Mouse (Mus musculus) kidney, postnatal 10 days (tissue): Measurements from ENCODE around the gene Myrfl.
A peak's percentile ranks its signal among the peaks of the same experiment; 100 is the strongest.

Experiments used
- DNase-seq: peaks from one replicate; pipeline ENCODE4 v3.0.0; 2021; ENCODE audit warnings: mixed read lengths

The Myrfl gene

DNA sequence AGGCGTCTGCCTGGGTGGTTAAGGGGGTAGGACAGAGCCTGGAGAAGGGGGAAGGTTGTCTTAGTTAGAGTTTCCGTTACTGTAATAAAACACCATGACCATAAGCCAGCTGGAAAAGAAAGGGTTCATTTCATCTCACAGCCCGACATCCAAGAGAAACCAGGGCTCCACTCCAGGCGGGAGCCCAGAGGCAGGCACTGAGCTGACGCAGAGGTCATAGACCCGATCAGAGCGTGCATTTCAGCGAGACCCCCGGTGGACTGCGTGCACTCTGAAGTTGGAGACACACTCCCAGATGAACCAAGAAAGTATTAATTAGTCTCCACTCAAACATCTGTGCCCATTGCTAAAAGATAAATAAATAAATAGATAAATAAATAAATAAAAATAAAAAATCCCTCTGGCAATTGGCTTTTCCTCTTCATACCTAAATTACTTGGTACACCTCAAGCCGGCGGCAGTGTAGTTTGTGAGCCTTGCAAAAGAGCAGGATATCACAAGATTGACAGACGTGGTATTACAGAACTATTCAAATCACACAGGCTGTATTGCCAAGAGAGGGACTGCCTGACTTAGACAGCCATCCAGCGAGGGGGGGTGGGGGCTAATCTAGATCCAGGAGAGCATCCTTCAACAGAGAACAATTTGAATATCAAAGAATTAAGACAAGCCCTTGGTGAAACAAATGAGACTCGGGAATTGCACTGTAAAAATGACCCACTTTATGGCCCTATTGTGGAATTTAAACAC is 81.2 kb downstream of the Myrfl start:
- no peak for DNase-seq

DNA sequence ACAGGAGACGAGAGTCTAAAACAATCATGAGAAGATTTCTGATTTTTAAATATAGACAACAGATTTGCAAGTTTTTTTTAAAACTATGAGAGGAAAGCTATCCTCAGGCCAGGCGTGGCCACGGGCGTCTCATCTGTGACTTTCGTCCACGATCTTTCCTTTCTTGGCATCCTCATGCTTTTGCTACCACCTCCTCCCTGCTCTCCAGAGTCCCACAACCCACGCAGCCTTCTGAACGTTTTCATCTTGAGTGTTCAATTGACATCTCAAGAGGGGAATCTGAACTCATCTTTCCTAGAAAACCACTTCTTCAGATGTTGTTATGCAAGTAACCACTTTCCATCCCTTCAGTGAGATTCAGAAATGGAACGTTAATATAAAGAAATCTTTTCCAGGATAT is 83.6 kb downstream of the Myrfl start:
- DNase-seq = no peak

- DNase-seq = no peak
These were observed 86.0 kb downstream of the Myrfl start for GRCm38 (mm10) chr10:116810738-116811137.

DNA sequence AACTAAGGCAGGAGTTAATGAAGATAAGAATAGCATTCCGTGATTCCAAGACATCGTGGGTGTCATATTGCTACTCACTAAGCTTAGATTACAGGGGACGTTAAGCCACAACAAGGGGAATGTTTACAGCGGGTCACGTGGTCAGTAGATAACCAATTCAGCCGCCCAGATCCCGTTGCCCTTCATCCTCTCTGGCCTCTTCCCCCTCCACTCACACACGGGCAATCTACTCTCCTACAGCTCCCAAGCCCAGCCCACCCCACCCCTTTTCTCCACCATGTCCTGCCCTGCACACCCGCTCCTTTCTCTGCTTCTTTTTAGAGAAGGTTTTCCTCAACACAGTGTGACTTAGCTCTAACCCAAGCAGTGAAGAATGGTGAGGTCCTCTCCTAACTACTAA is 87.3 kb downstream of the Myrfl start:
- no peak for DNase-seq

DNA sequence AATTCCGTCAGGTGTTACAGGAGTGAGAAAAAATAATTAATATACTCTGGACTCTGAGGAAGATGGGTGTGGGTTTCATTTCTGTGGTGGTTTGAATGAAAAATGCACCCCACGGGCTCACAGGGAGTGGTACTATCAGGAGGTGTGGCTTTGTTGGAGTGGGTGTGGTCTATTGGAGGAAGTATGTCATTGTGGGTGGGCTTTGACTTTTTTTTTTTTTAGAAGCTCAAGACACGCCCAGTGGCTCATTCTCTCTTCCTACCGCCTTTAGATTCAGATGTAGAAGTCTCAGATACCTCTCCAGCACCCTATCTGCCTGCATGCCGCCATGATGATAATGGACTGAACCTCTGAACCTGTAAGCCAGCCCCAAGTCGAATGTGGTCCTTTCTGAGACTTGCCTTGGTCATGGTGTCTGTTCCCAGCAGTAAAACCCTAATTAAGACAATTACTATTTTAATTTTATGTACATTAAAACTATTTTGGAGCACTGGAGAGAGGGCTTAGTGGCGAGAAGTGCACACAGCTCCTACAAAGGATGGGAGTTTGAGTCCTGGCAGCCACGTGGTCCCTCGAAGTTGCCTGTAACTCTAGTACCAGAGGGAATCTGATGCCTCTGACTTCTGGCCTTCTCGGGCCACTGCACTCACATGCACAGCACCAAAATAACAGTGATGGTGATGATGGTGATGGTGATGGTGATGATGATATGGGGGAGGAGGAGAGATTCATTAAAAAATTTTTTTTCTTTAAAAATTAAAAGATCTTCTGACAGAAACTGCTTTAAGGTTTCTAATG is 88.0 kb downstream of the Myrfl start:
- no peak for DNase-seq

- no peak for DNase-seq
These were observed 94.4 kb downstream of the Myrfl start for GRCm38 (mm10) chr10:116802178-116802794.

DNA sequence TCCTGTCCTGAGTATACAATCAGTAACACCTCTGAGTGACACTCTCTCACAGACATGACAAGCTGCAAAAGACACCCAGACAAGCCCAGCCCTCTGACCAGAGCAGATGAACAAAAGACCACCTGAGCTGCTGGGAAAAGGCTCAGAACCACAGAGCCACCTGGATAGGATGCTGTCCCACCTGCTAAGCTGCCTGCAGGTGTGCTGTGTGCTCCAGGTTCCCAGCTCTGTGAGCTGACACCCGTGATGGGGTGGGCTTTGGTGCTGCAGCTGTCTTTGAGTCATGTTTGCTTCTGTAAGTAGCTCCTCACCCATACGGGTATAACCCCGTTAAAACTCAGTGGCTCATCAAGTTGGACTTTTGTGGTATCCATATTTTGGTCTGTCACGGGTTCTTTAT is 95.4 kb downstream of the Myrfl start:
- no peak for DNase-seq

- DNase-seq = no peak
These were observed 100.7 kb downstream of the Myrfl start for GRCm38 (mm10) chr10:116796066-116796465.

DNA sequence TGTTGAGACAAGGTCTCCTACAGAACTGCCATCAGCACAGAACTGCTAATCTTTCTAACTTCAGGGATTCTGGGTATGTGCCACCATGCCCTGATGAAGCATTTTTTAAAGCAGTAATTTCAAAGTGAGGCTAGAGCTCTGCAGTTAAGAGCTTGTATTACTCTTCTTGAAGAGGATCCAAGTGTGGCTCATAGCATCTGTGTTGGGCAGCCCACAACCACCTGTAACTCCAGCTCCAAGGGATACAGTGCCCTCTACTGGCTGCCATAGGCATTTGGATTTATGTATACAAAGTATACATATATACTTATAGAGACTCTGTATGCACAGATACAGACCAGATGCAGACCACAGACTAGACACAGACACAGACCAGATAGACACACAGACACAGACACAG is 107.6 kb downstream of the Myrfl start:
- peak; percentile 31 for DNase-seq

- no peak for DNase-seq
These were observed 108.3 kb downstream of the Myrfl start for GRCm38 (mm10) chr10:116788431-116788830.

DNA sequence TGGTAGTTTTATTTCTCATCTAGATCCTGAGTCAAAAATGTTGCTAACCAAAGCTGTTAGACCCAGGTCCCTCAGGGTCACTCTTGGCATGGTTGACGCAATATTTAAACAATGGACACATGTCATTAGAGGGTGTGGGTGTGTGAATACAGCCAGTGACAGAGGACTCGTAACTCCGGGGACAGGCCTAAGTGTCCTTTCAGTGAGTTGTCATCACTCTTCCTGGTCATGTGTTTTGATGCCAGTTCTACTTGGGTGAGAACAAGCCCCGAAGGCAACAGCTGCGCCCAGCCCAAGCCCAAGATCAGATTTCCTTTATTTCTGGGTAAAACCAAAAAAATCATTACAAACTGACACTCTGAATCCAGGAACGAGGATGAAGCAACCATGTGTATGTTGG is 112.6 kb downstream of the Myrfl start:
- no peak for DNase-seq

DNA sequence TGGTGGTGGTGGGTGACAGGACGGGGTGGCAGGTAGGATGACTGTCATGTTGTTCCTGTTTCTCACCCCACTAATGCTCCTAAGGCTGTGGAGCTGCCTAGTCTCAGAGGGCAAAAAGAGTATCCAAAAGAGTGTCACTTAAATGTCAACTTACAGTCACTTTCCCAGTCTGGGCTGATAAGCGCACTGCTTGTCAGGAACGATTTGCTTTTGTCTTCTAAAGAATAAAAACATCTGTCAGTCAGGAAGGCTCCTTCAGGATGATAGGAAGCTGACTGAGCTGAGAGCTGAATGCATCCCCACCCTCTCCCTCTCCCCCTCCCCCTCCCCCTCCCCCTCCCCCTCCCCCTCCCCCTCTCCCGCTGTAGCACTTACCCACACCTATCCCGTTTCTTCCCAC is 113.7 kb downstream of the Myrfl start:
- DNase-seq = no peak

DNA sequence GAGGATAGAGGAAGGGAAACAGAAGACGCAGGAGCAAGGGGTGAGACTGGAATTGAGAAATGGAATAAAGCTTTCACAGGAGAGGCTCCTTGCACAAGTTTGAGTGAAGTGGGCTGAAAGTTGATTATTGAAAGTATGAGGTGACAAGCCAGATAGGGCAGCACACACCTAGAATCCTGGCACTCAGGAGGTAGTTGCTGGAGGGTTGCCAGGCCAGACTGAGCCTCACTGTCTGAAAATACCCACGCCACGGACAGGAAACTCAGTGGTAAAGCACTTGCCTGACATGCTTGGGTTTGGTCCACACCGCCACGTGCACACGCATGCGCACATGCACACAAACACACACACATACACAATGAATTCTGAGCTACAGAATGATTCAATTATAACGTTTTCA is 118.8 kb downstream of the Myrfl start:
- no peak for DNase-seq

DNA sequence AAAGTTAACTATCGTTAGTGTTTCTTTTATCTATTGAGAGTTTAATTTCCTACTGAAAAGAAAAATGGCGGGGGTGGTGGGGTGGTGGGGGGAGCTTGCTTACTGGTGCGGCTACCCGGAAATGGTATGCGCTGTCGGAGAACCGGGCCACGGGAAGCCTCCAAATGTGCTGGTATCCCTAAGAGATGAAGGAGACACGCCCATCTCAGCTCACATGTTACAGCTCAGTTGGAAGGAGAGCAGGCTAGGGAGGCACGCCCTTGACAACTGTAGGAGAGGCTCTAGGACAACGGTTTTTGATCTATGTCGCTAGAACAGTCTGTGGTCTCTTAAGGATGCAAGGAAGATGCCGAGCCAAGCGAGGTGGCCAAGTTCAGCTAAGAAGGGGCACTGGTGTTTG is 119.9 kb downstream of the Myrfl start:
- no peak for DNase-seq

DNA sequence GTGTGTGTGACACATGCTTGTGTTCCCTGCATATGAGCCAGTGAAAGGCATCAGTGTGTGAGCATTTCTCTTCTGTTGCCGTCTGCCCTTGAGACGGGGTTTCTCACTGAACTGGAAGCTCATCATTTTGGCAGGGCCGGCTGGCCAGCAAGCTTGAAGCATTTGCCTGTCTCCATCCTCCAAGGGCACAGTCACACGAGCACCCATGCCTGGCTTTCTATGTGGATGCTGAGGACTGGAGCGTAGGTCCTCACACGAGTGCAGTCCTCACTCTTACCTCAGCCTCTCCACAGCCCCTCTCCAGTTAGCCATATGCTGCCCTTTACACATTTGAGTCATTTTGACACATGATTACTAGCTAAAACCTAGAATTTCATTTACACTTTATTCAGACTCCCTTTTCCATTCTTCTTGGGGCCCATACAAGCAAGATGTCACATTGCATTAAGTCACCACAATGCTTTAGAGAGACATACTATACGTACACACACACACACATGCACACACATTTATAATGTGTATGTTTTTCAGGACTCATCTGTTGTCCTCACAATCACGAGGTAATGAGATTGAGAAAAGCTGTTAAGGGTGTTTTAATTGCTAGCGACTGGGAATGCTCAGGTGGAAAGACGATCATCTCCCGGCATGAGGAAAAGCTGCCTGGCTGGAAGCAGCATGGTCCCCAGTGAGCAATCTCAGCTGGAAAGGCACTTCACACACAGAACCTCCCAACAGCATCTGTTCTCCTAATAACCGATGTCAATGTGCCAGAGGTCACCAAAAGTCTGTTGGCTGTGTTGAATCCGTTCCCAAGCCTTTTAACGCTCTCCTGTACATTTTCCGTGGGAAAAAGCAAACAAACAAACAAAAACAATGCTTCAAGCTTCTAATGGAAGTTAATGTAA is 122.6 kb downstream of the Myrfl start:
- DNase-seq = peak; percentile 16

GRCm38 (mm10) chr10:116771215-116771935 is 125.3 kb downstream of the Myrfl start:
- peak; percentile 87 for DNase-seq

DNA sequence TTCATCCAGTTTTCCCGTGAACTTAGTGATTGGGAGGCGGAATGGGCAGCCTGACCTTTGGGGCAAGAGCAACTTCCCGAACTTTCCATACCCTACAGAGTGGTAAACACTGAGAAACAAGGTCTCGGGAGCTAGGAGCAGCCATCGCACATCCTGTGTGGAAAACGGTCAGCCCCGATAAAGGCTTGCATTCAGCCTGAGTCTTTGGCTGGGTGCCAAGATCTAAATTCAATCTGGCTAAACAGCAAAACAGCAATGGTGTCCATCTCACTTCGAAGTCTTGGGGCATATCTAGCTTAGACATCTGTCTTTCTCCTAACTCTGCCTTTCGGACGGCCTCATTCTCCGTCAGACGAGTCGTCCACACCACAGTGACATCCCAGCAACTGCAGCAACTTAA is 128.1 kb downstream of the Myrfl start:
- DNase-seq = peak; percentile 58

GRCm38 (mm10) chr10:116766525-116766924 is 130.2 kb downstream of the Myrfl start:
- no peak for DNase-seq

GRCm38 (mm10) chr10:116761476-116762068 is 135.1 kb downstream of the Myrfl start:
- no peak for DNase-seq

- DNase-seq = no peak
These were observed 136.2 kb downstream of the Myrfl start for GRCm38 (mm10) chr10:116760561-116760960.

- DNase-seq = no peak
These were observed 136.9 kb downstream of the Myrfl start for GRCm38 (mm10) chr10:116759816-116760215.
